Mouse (Mus musculus) midbrain, embryonic 10.5 days (tissue): ENCODE results near the gene Eras. TPM values are rescaled to one million over a fixed set of nuclear protein-coding genes. Genes with fewer than 3 reads are reported as not detected.

Experiments
- DNase-seq: peaks from one replicate; pipeline ENCODE4 v3.0.0-alpha.2; 2017; ENCODE audit warnings: low spot score
- H3K27ac ChIP-seq: fragments of 300-500 bp; sonication (generic); replicated peaks from 2 replicates; pipeline ENCODE4 v1.5.1; 2016; ENCODE audit warnings: mild to moderate bottlenecking
- H3K27me3 ChIP-seq: fragments of 300-500 bp; sonication (generic); 2 replicates; pipeline ENCODE4 v1.6.1; 2016; ENCODE audit warnings: low read depth, mild to moderate bottlenecking; ENCODE audit not compliant: poor library complexity, severe bottlenecking
- H3K36me3 ChIP-seq: fragments of 300-500 bp; sonication (generic); 2 replicates; pipeline ENCODE4 v1.6.1; 2016; ENCODE audit warnings: mild to moderate bottlenecking, moderate library complexity
- H3K4me1 ChIP-seq: fragments of 300-500 bp; sonication (generic); 2 replicates; pipeline ENCODE4 v1.6.1; 2016
- H3K4me3 ChIP-seq: fragments of 300-500 bp; sonication (generic); 2 replicates; pipeline ENCODE4 v1.5.1; 2016; ENCODE audit warnings: mild to moderate bottlenecking, moderate library complexity
- H3K9me3 ChIP-seq: fragments of 300-500 bp; sonication (generic); replicated peaks from 2 replicates; pipeline ENCODE4 v1.6.1; 2016; ENCODE audit warnings: mild to moderate bottlenecking
- WGBS: fragments of 180-500 bp; shearing (Covaris S2); methylation state at CpG from one replicate; pipeline ENCODE4 v1.1.7; 2016; 5-methylcytosine and 5-hydroxymethylcytosine counted together
- polyA plus RNA-seq: library from polyadenylated mRNA; unstranded; fragments of >200 nt; fragmentation: Nextera tagmentation; extraction: Ambion mirVana; gene quantifications from 2 replicates; pipeline ENCODE4 v1.2.1, GENCODE M21; 2016

The Eras gene
- polyA plus RNA-seq, 1 experiment from 2014 or later: 0.19 TPM

- Histone ChIP-seq H3K9me3 (0 out of 2 replicates have a peak, but pooled peaks cover 4% of the 10 kb centered on the region), H3K27ac (peak within 1 kb of the TSS; percentile 88), H3K27me3 (no peaks in the 10 kb centered on the region), H3K36me3 (peaks cover 37% of the 10 kb centered on the region), H3K4me1 (peaks cover 13% of the 10 kb centered on the region), H3K4me3 (peak within 1 kb of the TSS; percentile 64)
- 13% methylated on average over 61 of the region's 62 CpGs for WGBS
- DNase-seq: peak; percentile 84
Observed at GRCm38 (mm10) chrX:7898880-7899874, 29.2 kb downstream of the Eras start, which contains the start of the genes Pqbp1 and Timm17b. Gene Pqbp1 (minus strand): TSS chrX:7899269. Gene Timm17b (plus strand): TSS chrX:7899357.

GRCm38 (mm10) chrX:7898211-7898610, 30.2 kb downstream of the Eras start:
- Histone ChIP-seq H3K4me3 (peak overlapping the region; percentile 64), H3K27ac (peak overlapping the region; percentile 88), H3K4me1 (peaks cover 13% of the 10 kb centered on the region), H3K27me3 (no peaks in the 10 kb centered on the region), H3K9me3 (0 out of 2 replicates have a peak, but pooled peaks cover 4% of the 10 kb centered on the region), H3K36me3 (peaks cover 40% of the 10 kb centered on the region)
- DNase-seq: no peak
- WGBS: 28% methylated on average over 13 of the region's 13 CpGs

GRCm38 (mm10) chrX:7883841-7884567, 44.4 kb downstream of the Eras start, which contains the start of gene Slc35a2:
Gene Slc35a2 (plus strand): TSS chrX:7884028.
- Histone ChIP-seq H3K27ac (peak within 1 kb of the TSS; percentile 85), H3K4me3 (peak within 1 kb of the TSS; percentile 69), H3K36me3 (peaks cover 24% of the 10 kb centered on the region; the same call in 1 of the 2 replicates), H3K9me3 (peaks cover 9% of the 10 kb centered on the region; the same call in 1 of the 2 replicates), H3K27me3 (no peaks in the 10 kb centered on the region), H3K4me1 (peaks cover 23% of the 10 kb centered on the region)
- DNase-seq: peak; percentile 76
- WGBS: 16% methylated on average over 41 of the region's 49 CpGs

GRCm38 (mm10) chrX:7879819-7880218, 48.6 kb downstream of the Eras start:
- Histone ChIP-seq H3K9me3 (peaks cover 21% of the 10 kb centered on the region; the same call in 1 of the 2 replicates), H3K36me3 (peaks cover 15% of the 10 kb centered on the region), H3K27me3 (no peaks in the 10 kb centered on the region), H3K4me3 (peak overlapping the region; percentile 66), H3K27ac (no peak overlapping the region), H3K4me1 (peaks cover 26% of the 10 kb centered on the region)
- peak; percentile 77 for DNase-seq
- WGBS: 21% methylated on average over 11 of the region's 11 CpGs

- Histone ChIP-seq H3K36me3 (peaks cover 28% of the 10 kb centered on the region), H3K9me3 (peaks cover 15% of the 10 kb centered on the region; the same call in 1 of the 2 replicates), H3K4me3 (peak overlapping the region; percentile 66), H3K27ac (peak overlapping the region; percentile 70), H3K27me3 (no peaks in the 10 kb centered on the region), H3K4me1 (peaks cover 22% of the 10 kb centered on the region)
- 23% methylated on average over 21 of the region's 21 CpGs for WGBS
- DNase-seq: no peak
Observed at GRCm38 (mm10) chrX:7878495-7878894, 49.9 kb downstream of the Eras start.

- peaks cover 15% of the 10 kb centered on the region; the same call in 1 of the 2 replicates for H3K9me3 ChIP-seq
- WGBS: 16% methylated on average over 35 of the region's 38 CpGs
- peak within 1 kb of the TSS; percentile 70 for H3K27ac ChIP-seq
- DNase-seq: peak; percentile 74
- no peaks in the 10 kb centered on the region for H3K27me3 ChIP-seq
- peaks cover 18% of the 10 kb centered on the region for H3K4me1 ChIP-seq
- H3K4me3 ChIP-seq: peak within 1 kb of the TSS; percentile 66
- H3K36me3 ChIP-seq: peaks cover 33% of the 10 kb centered on the region
Observed at GRCm38 (mm10) chrX:7878007-7878419, 50.4 kb downstream of the Eras start, which contains the start of gene Pim2. Gene Pim2 (plus strand): TSS chrX:7878262.

Other genes starting within 250 kb of the Eras start
- gene Magix, start 247.4 kb downstream of the Eras start, polyA plus RNA-seq: 0.10 TPM in 1 of 2 replicates, not detected in the other
- 40.2 and 44.5 TPM in 2 replicates for gene Gpkow, start 231.5 kb downstream of the Eras start, polyA plus RNA-seq
- 16.7 and 23.2 TPM in 2 replicates for gene Wdr45, start 214.3 kb downstream of the Eras start, polyA plus RNA-seq
- 0.36 and 0.50 TPM in 2 replicates for gene Gm45208, start 206.4 kb downstream of the Eras start, polyA plus RNA-seq
- gene Praf2, start 200.2 kb downstream of the Eras start, polyA plus RNA-seq: 85.9 and 90.5 TPM in 2 replicates
- 17.0 and 17.6 TPM in 2 replicates for gene Ccdc120, start 177.7 kb downstream of the Eras start, polyA plus RNA-seq
- gene Tfe3, start 166.0 kb downstream of the Eras start, polyA plus RNA-seq: 27.9 and 35.8 TPM in 2 replicates
- 47.3 and 58.8 TPM in 2 replicates for gene Gripap1, start 138.8 kb downstream of the Eras start, polyA plus RNA-seq
- 0.59 and 1.1 TPM in 2 replicates for gene Kcnd1, start 106.3 kb downstream of the Eras start, polyA plus RNA-seq
- gene Otud5, start 87.2 kb downstream of the Eras start, polyA plus RNA-seq: 40.7 and 45.1 TPM in 2 replicates
- 14.0 and 16.5 TPM in 2 replicates for gene Pim2, start 50.3 kb downstream of the Eras start, polyA plus RNA-seq
- gene Slc35a2, start 44.6 kb downstream of the Eras start, polyA plus RNA-seq: 28.3 and 31.4 TPM in 2 replicates
- 132 and 146 TPM in 2 replicates for gene Pqbp1, start 29.3 kb downstream of the Eras start, polyA plus RNA-seq
- 193 and 203 TPM in 2 replicates for gene Timm17b, start 29.2 kb downstream of the Eras start, polyA plus RNA-seq
- gene Gm10491, start 20.8 kb downstream of the Eras start, polyA plus RNA-seq: not detected in 2 replicates
- gene Gm10490, start 19.1 kb downstream of the Eras start, polyA plus RNA-seq: not detected in 2 replicates
- 13.3 and 26.7 TPM in 2 replicates for gene Pcsk1n, start 8.8 kb downstream of the Eras start, polyA plus RNA-seq
- gene Hdac6, start 19.3 kb upstream of the Eras start, polyA plus RNA-seq: 71.7 and 85.0 TPM in 2 replicates
- gene Gata1, start 49.5 kb upstream of the Eras start, polyA plus RNA-seq: 5.4 and 7.8 TPM in 2 replicates
- 0.54 and 0.56 TPM in 2 replicates for gene Glod5, start 89.9 kb upstream of the Eras start, polyA plus RNA-seq
- 95.8 and 99.4 TPM in 2 replicates for gene Suv39h1, start 146.2 kb upstream of the Eras start, polyA plus RNA-seq
- gene Was, start 161.9 kb upstream of the Eras start, polyA plus RNA-seq: 0.17 and 0.31 TPM in 2 replicates
- gene Wdr13, start 204.3 kb upstream of the Eras start, polyA plus RNA-seq: 22.8 and 32.2 TPM in 2 replicates
- 397 and 409 TPM in 2 replicates for gene Rbm3, start 217.3 kb upstream of the Eras start, polyA plus RNA-seq
- gene Tbc1d25, start 247.6 kb upstream of the Eras start, polyA plus RNA-seq: 8.7 and 11.2 TPM in 2 replicates